Mouse (Mus musculus) right cerebral cortex, postnatal 4 days (tissue): ENCODE data around the gene Mybpc3.

ENCODE experiments used
- DNase-seq: peaks from one replicate; pipeline ENCODE4 v3.0.0-alpha.2; 2022

Mybpc3 gene

DNA sequence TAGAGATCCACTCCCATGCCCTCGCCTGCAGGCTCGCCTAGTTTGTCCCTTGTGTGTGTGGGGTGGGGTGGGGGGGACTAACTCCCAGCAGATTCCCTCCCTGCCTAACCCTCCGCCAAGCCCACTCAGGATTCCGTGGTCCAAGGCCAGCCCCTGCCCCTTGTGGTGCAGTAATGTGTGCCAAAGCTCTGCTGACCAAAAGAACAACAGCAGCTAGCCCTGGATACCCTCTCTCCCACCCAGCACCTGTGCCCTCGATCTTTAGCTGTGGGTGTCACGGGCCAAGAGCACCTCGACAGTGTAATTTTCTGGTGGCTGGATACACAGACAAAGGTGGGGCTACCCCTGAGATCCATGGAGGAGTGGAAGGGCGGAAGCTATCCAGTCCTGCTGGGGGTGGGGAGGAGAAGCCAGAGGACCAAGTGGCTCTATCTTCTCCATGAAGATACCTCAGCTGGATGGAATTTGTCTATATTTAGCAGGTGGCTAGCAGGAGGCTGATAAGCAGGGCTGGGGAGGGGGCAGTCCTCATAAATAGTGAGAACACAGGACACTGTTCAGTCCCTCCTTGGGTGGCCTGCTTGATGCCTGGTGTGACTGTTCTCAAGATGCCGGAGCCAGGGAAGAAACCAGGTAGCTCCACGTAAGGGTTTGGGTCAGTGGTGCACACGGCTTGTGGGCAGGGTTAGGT lies at the start of gene Mybpc3:
Gene Mybpc3, plus strand, starts transcription at position 560 of the 691 bp plus-strand sequence.
- DNase-seq = no peak

DNA sequence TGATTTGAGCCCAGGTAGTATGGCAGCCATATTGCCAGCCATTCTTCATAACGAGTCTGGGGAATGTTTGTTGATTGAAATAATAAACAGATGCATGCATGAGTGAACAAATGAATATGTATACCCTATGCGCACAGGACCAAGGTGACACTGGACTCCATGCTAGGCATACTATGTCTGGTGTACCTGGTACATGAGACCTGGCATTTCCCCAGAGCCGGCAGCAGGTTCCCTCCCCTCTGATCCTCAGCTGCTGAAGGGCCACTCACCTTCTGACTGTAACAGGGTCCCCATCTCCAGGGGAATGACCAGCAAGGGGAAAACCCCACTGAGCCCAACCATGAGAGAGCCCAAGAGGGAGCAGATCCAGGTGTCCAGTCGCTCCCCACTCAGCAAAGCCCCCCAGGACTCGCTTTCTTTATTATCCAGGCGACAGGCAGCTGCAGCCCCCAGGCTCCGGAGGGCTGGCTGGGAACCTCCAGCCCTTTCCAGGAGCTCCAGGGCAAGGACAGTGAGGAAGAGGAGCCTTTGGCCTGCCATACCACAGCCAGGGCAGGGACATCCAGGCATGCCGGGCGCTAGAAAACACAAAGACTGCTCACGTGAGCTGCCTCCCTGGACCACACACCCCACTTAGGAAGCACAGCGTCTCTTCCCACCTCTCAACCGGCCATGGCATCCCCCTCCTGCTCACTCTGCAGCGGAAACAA lies 49.6 kb upstream of the Mybpc3 start:
- DNase-seq = no peak

DNA sequence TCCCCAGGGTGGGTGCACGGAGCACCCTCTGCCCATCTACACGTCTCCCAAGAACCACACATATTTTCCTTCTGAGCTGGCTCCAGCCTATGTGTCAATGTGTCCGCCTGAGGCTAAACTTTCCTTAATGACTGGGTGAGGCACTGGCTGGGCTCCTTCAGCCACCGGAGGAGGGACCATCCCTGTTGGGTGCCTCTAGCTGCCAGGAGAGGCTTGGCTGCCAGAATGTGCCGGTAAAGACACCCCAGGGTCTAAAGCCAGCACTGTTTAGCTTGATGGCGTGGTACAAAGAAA lies 49.1 kb upstream of the Mybpc3 start:
- no peak for DNase-seq

DNA sequence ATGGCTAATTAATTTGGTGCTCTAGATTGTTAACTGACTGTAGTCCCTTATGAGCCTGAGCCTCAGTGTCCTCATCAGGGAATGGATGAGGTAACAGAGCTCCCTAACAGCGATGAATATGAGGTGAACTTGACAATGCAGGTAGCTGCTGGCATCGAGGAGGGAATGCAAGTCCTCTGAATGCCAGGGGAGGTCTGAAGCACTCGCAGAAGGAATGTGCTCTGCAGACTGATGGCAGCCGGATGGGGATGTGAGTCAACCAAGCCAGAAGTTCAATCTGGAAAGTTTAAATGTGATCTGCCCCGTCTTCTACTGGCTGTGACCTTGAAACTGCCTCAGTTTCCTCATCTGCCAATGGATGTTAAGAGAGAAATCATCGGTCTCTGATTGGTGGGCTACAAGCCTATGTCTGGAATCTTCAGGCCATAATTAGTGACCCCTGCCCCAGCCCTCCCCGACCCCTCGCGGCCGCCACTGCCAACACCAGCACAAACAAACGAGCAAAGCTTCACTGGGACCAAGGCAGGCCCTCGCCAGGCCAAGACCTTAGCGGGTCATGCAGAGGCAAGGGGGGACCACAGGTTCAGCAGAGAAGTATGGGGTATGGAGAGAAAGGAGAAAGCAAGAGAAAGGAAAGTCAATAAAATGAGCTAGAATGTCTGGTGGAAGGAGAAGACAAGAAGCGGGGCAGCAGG lies 48.5 kb upstream of the Mybpc3 start:
- DNase-seq = no peak

DNA sequence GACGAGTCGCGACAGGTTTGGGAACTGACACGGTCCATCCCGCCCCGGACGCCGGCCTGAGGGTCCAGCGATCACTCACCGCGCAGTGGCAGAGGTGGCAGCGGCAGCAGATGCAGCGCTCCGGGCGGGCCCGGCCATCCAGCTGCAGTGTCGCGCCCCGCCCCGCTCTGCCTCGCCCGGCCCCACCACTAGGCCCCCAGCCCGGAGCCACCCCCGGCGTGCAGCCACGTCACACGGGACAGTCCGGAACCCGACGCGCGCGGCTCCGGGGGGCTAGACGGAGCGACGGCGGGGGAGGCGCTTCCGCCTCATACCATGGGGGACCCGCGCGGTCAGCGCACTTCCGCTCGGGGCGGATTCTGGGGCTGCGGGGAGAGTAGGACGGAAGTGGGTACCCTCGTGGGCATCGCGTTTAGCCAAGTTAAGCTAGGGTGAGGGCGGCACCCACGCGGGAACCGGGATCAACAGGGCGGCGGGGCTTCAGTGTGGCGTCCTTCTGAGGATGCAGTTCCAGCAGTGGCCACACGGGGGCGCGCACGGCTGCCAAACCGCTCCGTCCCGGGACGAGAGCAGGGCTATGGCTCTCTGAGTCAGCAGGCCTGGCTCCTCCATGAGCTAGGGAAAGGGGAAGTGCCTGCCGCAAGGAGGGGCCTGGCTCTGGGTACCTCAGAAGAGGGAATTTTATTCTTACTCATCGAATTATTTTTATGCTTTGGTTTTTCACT lies 47.7 kb upstream of the Mybpc3 start, which contains the start of gene Slc39a13:
Gene Slc39a13, minus strand, starts transcription at position 342 of the 725 bp plus-strand sequence.
- DNase-seq = peak; percentile 96

DNA sequence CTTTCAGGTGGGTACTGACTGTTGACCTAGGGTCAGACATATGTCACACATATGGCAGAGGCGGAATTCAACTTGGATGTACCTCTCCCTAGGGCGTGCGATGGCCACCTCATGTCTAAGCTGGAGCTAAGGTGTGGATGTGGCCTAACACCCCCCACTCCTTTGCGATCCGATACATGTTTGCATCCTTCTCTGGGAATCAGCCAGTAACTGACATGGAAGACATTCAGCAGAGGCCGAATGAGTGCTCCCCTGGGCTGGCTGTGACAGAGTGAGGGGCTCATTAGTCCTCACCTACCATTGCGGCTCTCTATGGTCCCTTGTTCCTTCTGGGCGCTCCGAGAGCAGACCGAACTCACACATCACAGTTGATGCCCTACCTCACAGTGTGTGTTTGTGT lies 46.9 kb upstream of the Mybpc3 start:
- DNase-seq = no peak

DNA sequence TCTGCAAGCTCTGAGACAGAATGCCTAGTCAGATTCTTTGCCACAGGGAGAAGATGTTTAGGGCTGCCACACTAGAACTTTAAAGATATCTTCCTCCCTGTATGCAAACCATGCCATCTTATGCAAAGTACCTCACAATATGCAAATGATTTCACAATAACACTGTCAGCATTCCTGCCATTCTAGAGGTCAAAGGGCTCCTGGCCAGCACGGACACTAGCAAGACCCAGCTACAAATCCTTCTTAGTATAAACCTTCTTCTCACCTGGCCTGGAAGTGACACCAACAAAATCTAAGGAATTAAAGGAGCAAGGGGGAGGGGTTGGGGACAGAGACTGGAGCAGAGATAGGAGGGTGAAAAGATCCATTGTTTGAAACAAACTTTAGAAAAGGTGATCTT lies 45.9 kb upstream of the Mybpc3 start:
- DNase-seq = no peak

DNA sequence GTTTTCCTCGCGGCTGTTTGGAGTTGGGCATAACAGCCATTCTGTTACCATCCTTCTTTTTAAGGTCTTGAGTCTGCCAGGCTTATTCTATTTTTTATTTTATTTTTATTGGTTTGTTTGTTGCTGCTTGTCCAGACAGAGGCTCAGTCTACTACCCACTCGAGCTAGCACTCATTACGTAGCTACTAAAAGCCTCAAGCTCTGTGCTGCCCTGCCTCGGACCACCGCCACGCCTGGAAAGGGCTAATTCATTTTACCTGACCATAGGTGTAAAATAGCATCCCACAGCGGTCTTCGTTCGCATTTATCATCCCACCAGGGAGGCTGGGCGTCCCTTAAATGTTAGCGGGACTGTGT lies 40.0 kb upstream of the Mybpc3 start:
- DNase-seq = no peak

DNA sequence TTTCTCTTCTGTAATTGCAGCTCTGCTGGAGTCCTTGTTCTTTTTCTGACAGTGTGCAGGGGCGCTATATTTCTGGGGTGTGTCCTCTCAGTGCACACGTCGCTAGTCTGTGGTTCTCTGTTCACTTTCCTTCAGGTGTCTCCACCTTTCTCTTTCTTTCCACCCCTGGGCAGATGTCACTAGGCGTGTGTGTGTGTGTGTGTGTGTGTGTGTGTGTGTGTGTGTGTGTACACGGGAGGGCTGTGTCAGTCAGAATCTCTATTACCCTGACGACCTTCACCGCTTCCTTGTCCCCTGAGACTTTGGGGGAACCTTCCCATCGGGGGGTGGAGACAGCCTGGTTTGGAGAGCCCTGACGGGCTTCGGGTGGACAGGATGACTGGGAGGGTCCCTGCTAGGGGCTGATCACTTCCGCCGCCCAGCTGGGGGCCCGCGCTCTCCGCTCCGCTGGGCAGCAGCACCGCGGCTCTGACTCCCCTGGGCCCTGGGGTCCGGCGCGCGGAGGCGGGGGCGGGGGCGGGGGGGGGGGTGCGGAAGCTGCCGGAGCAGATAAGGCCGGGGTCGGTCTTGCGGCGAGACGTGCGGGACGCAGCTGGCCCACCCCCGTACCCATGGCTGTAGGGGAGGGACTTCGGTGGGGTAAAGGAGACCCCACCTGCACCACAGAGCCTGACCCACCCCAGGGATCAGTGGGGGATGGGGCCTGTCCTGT lies 39.5 kb upstream of the Mybpc3 start:
- peak; percentile 35 for DNase-seq

DNA sequence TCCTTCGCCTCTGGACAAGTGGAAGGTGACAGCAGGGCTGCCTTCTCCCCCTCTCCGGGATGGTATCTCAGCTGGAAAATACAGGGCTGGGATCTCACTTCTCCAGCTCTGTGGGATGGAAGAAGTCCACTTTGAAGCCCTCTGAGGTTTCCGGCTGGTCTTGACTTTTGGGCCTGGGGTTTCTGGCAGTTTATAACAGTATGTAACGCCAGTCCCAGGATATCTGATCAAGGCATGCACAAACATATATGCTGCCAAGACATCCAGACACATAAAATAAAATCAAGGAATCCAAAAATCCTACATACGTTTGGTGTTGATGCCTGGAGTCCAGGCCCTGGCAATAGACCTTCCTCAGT lies 38.9 kb upstream of the Mybpc3 start:
- no peak for DNase-seq

DNA sequence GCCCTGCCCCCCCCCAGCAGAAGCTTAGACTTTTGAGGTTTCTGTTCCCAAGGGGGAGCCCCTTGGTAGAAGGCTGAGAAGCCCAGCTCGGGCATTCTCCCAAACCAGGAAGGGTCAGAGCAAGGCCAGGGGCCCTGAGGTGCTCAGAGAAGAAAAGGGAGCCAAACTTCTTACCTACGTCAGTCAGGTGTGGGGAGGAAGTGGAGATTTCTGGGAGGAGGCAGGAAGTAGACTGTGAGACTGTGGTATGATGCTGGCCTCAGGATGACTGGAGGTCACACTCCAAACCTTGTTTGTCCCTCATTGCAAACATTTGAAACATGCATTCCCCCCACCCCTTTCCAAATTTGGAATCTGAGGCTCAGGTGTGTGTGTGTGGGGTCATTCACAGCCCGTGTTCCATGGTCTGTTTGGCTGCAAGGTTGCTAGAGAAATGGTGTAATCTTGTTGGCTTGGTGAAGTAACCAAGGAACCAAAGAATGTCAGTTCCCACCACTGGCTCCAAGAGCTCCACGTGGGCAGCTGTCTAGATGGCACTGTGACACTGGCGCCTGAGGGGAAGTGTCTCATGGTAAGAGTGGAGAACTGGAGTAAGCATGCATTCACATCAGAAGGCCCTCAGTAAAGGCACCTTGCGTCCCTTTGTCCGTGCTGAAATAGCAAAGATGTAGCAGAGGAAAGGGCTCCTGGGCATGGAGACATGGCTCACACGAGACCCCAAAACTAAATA lies 37.0 kb upstream of the Mybpc3 start:
- no peak for DNase-seq

DNA sequence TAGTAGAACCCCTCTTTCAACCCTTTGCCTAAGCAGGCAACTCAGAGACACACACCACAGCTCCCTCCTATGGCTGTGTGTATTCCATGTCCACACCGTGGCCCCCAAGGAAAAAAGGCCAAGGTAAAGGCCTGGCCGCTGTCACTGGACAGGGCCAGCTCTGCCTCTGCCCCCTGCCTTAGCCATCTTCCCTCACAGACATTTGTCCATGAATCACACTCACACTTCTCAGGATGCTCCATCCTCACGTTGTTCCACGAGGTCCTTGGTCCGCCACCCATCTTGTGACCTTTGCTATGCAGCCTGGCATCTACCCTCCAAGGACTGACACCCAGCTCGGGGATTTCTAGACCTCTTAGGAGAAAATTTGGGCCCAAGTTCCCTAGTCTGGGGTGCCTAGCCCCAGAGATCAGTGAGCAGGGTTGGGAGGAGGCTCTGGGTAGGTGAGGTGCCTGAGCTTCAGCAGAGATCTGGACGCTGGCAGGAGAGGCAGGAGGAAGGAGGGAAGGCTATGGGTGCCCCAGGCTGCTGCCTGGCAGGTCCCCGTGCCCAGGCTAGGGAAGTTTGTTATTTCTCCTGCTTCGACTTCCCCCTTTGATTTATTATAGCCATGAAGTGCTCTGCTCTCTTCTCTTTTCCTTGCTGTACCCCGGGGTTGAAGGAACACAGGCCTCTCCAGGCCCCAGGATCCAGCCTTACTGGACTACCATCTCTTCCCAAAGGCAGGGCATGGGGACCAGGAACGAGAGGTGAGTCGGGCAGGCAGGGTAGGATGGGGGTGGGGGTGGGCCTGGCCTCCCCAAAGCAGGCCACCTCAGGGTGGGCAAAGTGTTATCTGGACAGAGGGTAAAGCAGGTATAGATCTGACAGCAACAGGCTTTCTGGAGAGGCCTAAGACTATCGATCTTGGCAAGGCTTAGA lies 35.9 kb upstream of the Mybpc3 start, which contains the start of gene Spi1:
Gene Spi1, plus strand, starts transcription at position 616 of the 921 bp plus-strand sequence.
- DNase-seq = no peak

DNA sequence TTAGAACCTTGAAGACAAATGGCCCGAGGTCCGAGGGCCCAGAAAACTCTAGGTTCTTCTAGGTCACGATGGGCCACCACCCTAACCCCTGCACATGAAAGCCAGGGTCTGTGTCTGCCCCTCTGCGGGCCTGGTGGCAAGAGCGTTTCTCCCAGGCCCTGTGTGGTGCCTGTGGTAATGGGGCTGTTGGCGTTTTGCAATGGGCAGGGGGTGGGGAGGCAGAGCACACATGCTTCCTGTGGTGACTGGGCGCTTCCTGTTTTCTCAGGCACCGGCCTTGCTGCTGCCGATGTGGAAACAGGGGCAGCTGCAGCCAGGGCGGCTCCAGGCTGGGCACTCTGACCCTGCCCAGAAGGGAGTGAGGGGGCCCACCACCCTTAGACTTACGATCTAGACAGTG lies 35.1 kb upstream of the Mybpc3 start:
- DNase-seq = no peak

DNA sequence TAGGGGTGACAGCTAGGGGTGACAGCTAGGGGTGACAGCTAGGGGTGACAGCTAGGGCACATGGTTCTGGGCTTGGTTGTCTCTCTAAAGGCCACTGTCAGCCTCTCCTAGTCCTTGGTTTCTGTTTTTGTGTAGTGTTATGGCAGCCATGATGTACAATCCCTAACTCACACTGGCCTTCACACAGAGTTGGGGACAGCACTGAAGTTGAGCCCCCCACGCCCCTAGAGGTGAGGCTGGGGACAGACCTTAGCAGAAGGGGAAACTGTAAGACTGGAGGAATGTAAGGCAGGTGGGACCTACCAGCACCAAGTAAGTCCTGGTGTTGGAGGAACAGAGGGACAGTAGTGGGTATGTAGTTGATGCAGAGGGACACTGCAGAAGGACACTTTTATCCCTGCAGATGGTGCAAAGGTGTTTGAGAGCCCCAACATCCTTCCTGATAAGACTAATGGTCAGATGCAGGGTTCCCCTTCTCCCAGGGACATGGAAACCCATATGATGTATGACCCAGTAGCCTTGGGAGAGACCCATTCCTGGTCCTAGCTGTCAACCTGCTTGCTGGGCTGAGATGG lies 34.5 kb upstream of the Mybpc3 start:
- DNase-seq = no peak

DNA sequence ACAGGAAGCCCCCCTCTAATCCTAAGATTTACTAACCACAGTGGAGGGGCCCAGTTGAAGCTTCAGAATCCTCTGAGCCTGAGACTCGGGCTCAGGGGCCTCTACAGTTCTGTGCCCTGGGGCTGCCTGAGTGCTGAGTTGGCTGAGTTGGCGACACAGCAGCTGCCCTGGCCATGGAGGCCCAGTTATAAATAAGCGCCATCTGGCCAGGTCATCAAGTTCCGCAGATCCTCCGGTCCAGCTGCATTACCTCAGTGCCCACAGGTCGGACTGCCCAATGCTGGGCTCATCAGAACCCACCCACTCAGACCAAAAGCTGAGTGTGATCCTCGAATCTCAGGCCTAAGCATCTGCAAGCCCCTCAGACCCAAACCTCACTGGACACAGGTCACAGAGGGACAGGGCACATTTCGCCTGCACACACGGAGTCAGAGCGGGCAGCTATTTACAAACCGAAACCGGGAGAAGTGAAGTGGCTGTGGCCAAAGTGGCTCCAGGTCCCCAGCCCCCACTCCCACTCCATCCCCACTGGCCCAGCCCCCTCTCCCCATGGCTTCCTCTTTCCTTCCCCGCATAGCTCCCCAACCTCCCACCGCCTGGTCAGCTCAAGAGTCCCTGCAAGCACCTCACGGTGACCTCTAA lies 33.6 kb upstream of the Mybpc3 start:
- no peak for DNase-seq

DNA sequence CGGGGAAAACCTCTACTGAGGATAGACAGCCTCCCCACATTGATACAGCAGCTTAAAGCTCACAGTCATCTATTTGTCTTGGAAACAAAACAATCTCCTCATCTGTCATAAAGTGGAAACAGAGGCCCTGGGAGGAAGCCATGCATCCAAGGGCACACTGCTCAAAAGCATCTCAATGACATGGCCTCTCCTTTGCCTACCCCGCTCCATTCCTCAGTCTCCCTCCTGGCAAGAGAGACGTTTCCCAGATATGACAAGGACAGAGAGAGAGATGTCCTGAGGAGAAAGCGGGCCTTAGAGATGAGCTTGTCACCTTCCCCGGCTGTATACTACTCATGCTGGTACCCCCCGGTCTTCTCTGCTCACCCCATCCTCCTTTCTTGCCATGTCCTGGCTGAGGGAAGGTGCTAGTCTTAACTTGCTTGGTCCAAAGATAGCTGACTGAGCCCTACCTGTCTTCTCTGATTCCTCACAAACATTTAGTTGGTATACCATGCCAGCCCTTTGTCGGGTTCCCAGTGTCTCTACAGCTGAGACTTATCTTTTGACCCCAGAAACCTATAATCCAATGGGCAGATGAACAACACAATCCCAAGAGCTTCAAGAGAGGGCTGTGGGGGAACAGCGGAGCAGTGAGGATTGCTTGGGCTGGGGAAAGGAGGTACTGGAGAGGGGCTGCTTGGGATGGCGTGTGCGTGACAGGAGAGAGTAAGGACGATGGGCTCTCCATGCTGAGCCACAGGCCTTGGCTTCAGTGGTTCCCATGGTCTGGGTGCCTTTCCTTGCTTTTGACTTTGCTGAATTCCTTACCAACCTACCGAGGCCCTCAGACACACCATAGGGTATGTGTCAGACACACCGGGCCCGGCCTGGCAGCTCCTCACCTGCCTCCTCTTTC lies 32.2 kb upstream of the Mybpc3 start:
- DNase-seq = no peak

DNA sequence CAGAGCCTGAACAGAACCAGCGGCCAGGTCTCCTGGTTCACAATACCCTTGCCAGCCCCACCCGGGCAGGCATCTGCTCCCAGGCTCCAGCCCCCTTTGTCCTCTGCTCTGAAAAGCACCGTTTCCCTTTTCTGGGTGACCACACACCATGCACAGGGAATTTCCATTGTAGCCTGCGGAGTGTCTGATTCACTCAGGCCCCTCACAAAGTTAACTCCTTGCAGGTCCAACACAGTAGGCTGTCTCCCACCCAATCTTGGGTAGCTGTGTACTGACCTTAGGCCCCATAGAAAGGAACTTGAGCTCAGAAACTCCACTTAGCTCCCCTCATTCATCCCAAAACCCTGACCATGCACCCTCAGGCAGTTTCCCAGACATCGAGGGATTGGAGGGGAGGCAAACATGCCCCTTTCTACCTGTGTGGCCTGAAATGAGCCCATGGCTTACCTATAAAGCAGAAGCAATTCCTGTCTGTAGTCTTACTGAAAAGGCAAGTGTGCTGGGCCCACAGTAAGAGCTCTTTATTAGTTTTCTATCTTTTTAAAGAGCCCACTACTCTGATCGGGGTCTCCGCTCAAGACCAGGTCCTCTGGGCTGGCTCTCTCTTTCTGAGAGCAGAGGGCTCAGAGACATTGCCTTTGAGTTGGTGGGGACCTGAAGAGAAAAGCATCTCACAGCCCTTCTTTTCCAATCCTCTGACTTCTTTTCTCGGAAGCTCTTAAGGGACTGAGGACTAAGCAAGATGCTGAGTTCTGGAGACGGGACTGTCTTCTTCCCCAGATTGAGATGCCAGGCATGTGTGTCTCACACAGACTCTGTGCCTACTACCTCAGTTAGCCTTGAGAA lies 31.3 kb upstream of the Mybpc3 start:
- DNase-seq = no peak

DNA sequence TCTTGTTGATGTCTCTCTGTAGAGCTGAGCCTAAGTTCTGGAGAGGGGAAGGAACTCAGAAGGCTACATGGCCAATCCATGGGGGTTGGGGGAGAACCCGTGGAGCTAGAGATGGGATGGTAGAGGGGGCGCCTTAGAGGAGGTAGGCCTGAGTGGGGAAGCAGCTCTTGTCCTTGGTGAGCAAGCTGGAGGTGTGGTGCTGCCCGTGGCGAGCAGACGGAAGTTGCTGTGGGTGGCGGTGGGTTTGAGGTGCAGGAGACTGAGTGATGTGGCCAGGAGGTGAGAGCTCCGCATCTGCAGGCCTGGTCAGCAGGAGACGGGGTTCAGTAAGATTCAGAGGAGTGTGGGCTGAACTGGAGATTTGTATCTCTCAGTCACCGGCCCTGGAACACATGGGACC lies 30.5 kb upstream of the Mybpc3 start:
- no peak for DNase-seq
